Mouse (Mus musculus): ENCODE measurements around the gene Ppp1r2. TPM values are rescaled to one million over a fixed set of nuclear protein-coding genes. Genes with fewer than 3 reads are reported as not detected.

Ppp1r2 gene
- total RNA-seq, 2 experiments from 2014 or later, result 71.6 to 76.0 TPM

Small RNA genes within 50 kb of the gene (microRNA-seq; reads per million reads assigned to microRNA genes)
- 0 reads per million in 2 experiments for gene Gm27415

Other genes with a start within 250 kb of the Ppp1r2 start
- gene Xxylt1, start 193.8 kb downstream of the Ppp1r2 start, total RNA-seq (2021), result 1 to 10 TPM; 4.8 to 6.6 TPM
- 10 to 100 TPM; 16.9 to 17.7 TPM for gene Acap2, start 74.0 kb downstream of the Ppp1r2 start, total RNA-seq (2021)
- gene Apod, start 39.5 kb upstream of the Ppp1r2 start, total RNA-seq (2021), result 10 to 100 TPM; 11.1 to 24.4 TPM
- under 1 TPM; 0.29 to 0.57 TPM for gene Bdh1, start 147.0 kb upstream of the Ppp1r2 start, total RNA-seq (2021)